Mouse (Mus musculus) lung, postnatal 0 days (tissue): ENCODE measurements around the gene Tango6.

Source experiments
- CTCF ChIP-seq: IDR thresholded peaks from 2 replicates; pipeline ENCODE4 v1.5.1; 2016; ENCODE audit warnings: antibody characterized with exemption, mild to moderate bottlenecking
- EP300 ChIP-seq: IDR thresholded peaks from 2 replicates; pipeline ENCODE4 v1.6.1; 2016; ENCODE audit warnings: antibody characterized with exemption, mild to moderate bottlenecking, control low read depth

GRCm38 (mm10) chr8:106761317-106761716 lies 78.4 kb downstream of the Tango6 start:
- TF ChIP-seq EP300 = no peak
- TF ChIP-seq CTCF = no peak
